Mouse (Mus musculus) telencephalon, adult 2 months (tissue): ENCODE data around the gene 1810010D01Rik.

Experiments
- DNase-seq: peaks from one replicate; pipeline ENCODE4 v3.0.0-alpha.2; 2011; ENCODE audit warnings: low read depth, low spot score

Gene 1810010D01Rik

GRCm38 (mm10) chr7:145215476-145215875 lies 7.6 kb upstream of the 1810010D01Rik start:
- DNase-seq: no peak

GRCm38 (mm10) chr7:145211680-145212659 lies 4.1 kb upstream of the 1810010D01Rik start:
- DNase-seq: no peak

- DNase-seq: no peak
Observed at GRCm38 (mm10) chr7:145210477-145211070, 2.7 kb upstream of the 1810010D01Rik start.

- DNase-seq: no peak
Observed at GRCm38 (mm10) chr7:145206801-145207200, 1.1 kb downstream of the 1810010D01Rik start.

GRCm38 (mm10) chr7:145206056-145206610 lies 1.8 kb downstream of the 1810010D01Rik start:
- DNase-seq: peak; percentile 65

- DNase-seq: no peak
Observed at GRCm38 (mm10) chr7:145205363-145205902, 2.5 kb downstream of the 1810010D01Rik start.

GRCm38 (mm10) chr7:145199711-145200110 lies 8.2 kb downstream of the 1810010D01Rik start:
- DNase-seq: no peak

- peak; percentile 77 for DNase-seq
Observed at GRCm38 (mm10) chr7:145198223-145198714, 9.7 kb downstream of the 1810010D01Rik start.

- DNase-seq: no peak
Observed at GRCm38 (mm10) chr7:145197711-145198110, 10.2 kb downstream of the 1810010D01Rik start.

- DNase-seq: peak; percentile 97
Observed at GRCm38 (mm10) chr7:145197042-145197441, 10.9 kb downstream of the 1810010D01Rik start.

GRCm38 (mm10) chr7:145196340-145196739 lies 11.6 kb downstream of the 1810010D01Rik start:
- DNase-seq: no peak

- no peak for DNase-seq
Observed at GRCm38 (mm10) chr7:145195186-145195927, 12.6 kb downstream of the 1810010D01Rik start.

- no peak for DNase-seq
Observed at GRCm38 (mm10) chr7:145194455-145195161, 13.3 kb downstream of the 1810010D01Rik start.

- no peak for DNase-seq
Observed at GRCm38 (mm10) chr7:145192836-145193235, 15.1 kb downstream of the 1810010D01Rik start.

- no peak for DNase-seq
Observed at GRCm38 (mm10) chr7:145190520-145190919, 17.4 kb downstream of the 1810010D01Rik start.

GRCm38 (mm10) chr7:145189342-145189741 lies 18.6 kb downstream of the 1810010D01Rik start:
- DNase-seq: no peak

- DNase-seq: no peak
Observed at GRCm38 (mm10) chr7:145187802-145188201, 20.1 kb downstream of the 1810010D01Rik start.

GRCm38 (mm10) chr7:145182388-145182787 lies 25.5 kb downstream of the 1810010D01Rik start:
- DNase-seq: no peak

GRCm38 (mm10) chr7:145181376-145182034 lies 26.4 kb downstream of the 1810010D01Rik start:
- no peak for DNase-seq

GRCm38 (mm10) chr7:145179691-145180091 lies 28.2 kb downstream of the 1810010D01Rik start:
- no peak for DNase-seq
